Mouse (Mus musculus): ENCODE measurements around the gene Myh11. TPM values are rescaled to one million over a fixed set of nuclear protein-coding genes. Genes with fewer than 3 reads are reported as not detected.

The Myh11 gene
- polyA plus RNA-seq, 1 experiment from 2014 or later, result 0.12 TPM

GRCm38 (mm10) chr16:14296544-14297124 is 5.5 kb upstream of the Myh11 start:
- Histone ChIP-seq H3K9ac (ENCODE audit: low read length) (no peak overlapping the region), H3K4me2 (ENCODE audit: low read depth, low read length, severe bottlenecking) (no peak overlapping the region), H3K27ac (ENCODE audit: low read depth, low read length) (no peak overlapping the region), H3K36me3 (ENCODE audit: control insufficient read depth, insufficient read depth, low read length) (no peaks in the 10 kb centered on the region; the same call in 1 of the 2 replicates), H3K4me3 (ENCODE audit: low read depth, low read length) (no peak overlapping the region), H3K9me3 (ENCODE audit: control insufficient read depth, low read length) (no peaks in the 10 kb centered on the region), H3K27me3 (ENCODE audit: control insufficient read depth, insufficient read depth, low read length) (peaks cover 7% of the 10 kb centered on the region; the same call in 1 of the 2 replicates), H3K4me1 (replicated peaks; ENCODE audit: control insufficient read depth, insufficient read depth, low read length) (no peaks in the 10 kb centered on the region; the same call in 1 of the 2 replicates)
- 92% methylated on average over 2 of the region's 2 CpGs for WGBS
- no peak for ATAC-seq (replicated peaks; ENCODE audit: low FRiP score)
- DNase-seq (ENCODE audit: low spot score), result no peak

GRCm38 (mm10) chr16:14295291-14295690 is 4.1 kb upstream of the Myh11 start:
- ATAC-seq (replicated peaks; ENCODE audit: low FRiP score) (no peak), DNase-seq (ENCODE audit: low spot score) (no peak)
- peaks cover 8% of the 10 kb centered on the region; the same call in 1 of the 2 replicates for H3K27me3 ChIP-seq (ENCODE audit: control insufficient read depth, insufficient read depth, low read length)
- no peak overlapping the region for H3K4me3 ChIP-seq (ENCODE audit: low read depth, low read length)
- no peak overlapping the region for H3K9ac ChIP-seq (ENCODE audit: low read length)
- H3K4me2 ChIP-seq (ENCODE audit: low read depth, low read length, severe bottlenecking), result no peak overlapping the region
- no peaks in the 10 kb centered on the region; the same call in 1 of the 2 replicates for H3K36me3 ChIP-seq (ENCODE audit: control insufficient read depth, insufficient read depth, low read length)
- no peaks in the 10 kb centered on the region; the same call in 1 of the 2 replicates for H3K4me1 ChIP-seq (replicated peaks; ENCODE audit: control insufficient read depth, insufficient read depth, low read length)
- WGBS, result 86% methylated on average over 2 of the region's 2 CpGs
- H3K9me3 ChIP-seq (ENCODE audit: control insufficient read depth, low read length), result no peaks in the 10 kb centered on the region
- H3K27ac ChIP-seq (ENCODE audit: low read depth, low read length), result no peak overlapping the region

GRCm38 (mm10) chr16:14292205-14293199 is 1.3 kb upstream of the Myh11 start:
- ATAC-seq (replicated peaks; ENCODE audit: low FRiP score), result no peak
- H3K9ac ChIP-seq (ENCODE audit: low read length), result no peak overlapping the region

GRCm38 (mm10) chr16:14272374-14272965 is 18.7 kb downstream of the Myh11 start:
- Histone ChIP-seq H3K27ac (ENCODE audit: low read depth, low read length) (no peak overlapping the region), H3K4me1 (replicated peaks; ENCODE audit: control insufficient read depth, insufficient read depth, low read length) (no peaks in the 10 kb centered on the region), H3K4me2 (ENCODE audit: low read depth, low read length, severe bottlenecking) (no peak overlapping the region), H3K4me3 (ENCODE audit: low read depth, low read length) (no peak overlapping the region), H3K9ac (ENCODE audit: low read length) (no peak overlapping the region), H3K36me3 (ENCODE audit: control insufficient read depth, insufficient read depth, low read length) (no peaks in the 10 kb centered on the region), H3K27me3 (ENCODE audit: control insufficient read depth, insufficient read depth, low read length) (no peaks in the 10 kb centered on the region), H3K9me3 (ENCODE audit: control insufficient read depth, low read length) (no peaks in the 10 kb centered on the region)
- 74% methylated on average over 4 of the region's 4 CpGs for WGBS
- no peak for DNase-seq (ENCODE audit: low spot score)
- ATAC-seq (replicated peaks; ENCODE audit: low FRiP score), result no peak

More at GRCm38 (mm10) chr16:14292205-14293199, 1.3 kb upstream of the Myh11 start:
- no peak overlapping the region for H3K27ac ChIP-seq (ENCODE audit: low read depth, low read length)
- H3K4me1 ChIP-seq (replicated peaks; ENCODE audit: control insufficient read depth, insufficient read depth, low read length), result no peaks in the 10 kb centered on the region; the same call in 1 of the 2 replicates
- H3K4me2 ChIP-seq (ENCODE audit: low read depth, low read length, severe bottlenecking), result peak overlapping the region; percentile 38
- no peaks in the 10 kb centered on the region for H3K36me3 ChIP-seq (ENCODE audit: control insufficient read depth, insufficient read depth, low read length)
- no peak for DNase-seq (ENCODE audit: low spot score)
- H3K4me3 ChIP-seq (ENCODE audit: low read depth, low read length), result no peak overlapping the region
- H3K9me3 ChIP-seq (ENCODE audit: control insufficient read depth, low read length), result no peaks in the 10 kb centered on the region
- 13% methylated on average over 31 of the region's 31 CpGs for WGBS
- peaks cover 8% of the 10 kb centered on the region; the same call in 1 of the 2 replicates for H3K27me3 ChIP-seq (ENCODE audit: control insufficient read depth, insufficient read depth, low read length)

- no peaks in the 10 kb centered on the region for H3K36me3 ChIP-seq (ENCODE audit: control insufficient read depth, insufficient read depth, low read length)
- no peak overlapping the region for H3K4me2 ChIP-seq (ENCODE audit: low read depth, low read length, severe bottlenecking)
- H3K4me1 ChIP-seq (replicated peaks; ENCODE audit: control insufficient read depth, insufficient read depth, low read length), result no peaks in the 10 kb centered on the region
- no peaks in the 10 kb centered on the region for H3K9me3 ChIP-seq (ENCODE audit: control insufficient read depth, low read length)
- H3K9ac ChIP-seq (ENCODE audit: low read length), result no peak overlapping the region
- ATAC-seq (replicated peaks; ENCODE audit: low FRiP score), result no peak
- no peak overlapping the region for H3K27ac ChIP-seq (ENCODE audit: low read depth, low read length)
- no peak for DNase-seq (ENCODE audit: low spot score)
- H3K27me3 ChIP-seq (ENCODE audit: control insufficient read depth, insufficient read depth, low read length), result no peaks in the 10 kb centered on the region
- H3K4me3 ChIP-seq (ENCODE audit: low read depth, low read length), result no peak overlapping the region
- 50% methylated on average over 4 of the region's 4 CpGs for WGBS
Observed at GRCm38 (mm10) chr16:14265203-14265920, 25.8 kb downstream of the Myh11 start.

GRCm38 (mm10) chr16:14264504-14264903 is 26.7 kb downstream of the Myh11 start:
- whole genome bisulfite sequencing, result 81% methylated on average over 2 of the region's 2 CpGs
- Histone ChIP-seq H3K4me1 (replicated peaks; ENCODE audit: control insufficient read depth, insufficient read depth, low read length) (no peaks in the 10 kb centered on the region), H3K27me3 (ENCODE audit: control insufficient read depth, insufficient read depth, low read length) (no peaks in the 10 kb centered on the region), H3K4me2 (ENCODE audit: low read depth, low read length, severe bottlenecking) (no peak overlapping the region), H3K27ac (ENCODE audit: low read depth, low read length) (no peak overlapping the region), H3K4me3 (ENCODE audit: low read depth, low read length) (no peak overlapping the region), H3K9ac (ENCODE audit: low read length) (no peak overlapping the region), H3K36me3 (ENCODE audit: control insufficient read depth, insufficient read depth, low read length) (no peaks in the 10 kb centered on the region), H3K9me3 (ENCODE audit: control insufficient read depth, low read length) (no peaks in the 10 kb centered on the region)
- ATAC-seq (replicated peaks; ENCODE audit: low FRiP score), result no peak
- DNase-seq (ENCODE audit: low spot score), result no peak

- no peak overlapping the region for H3K4me2 ChIP-seq (ENCODE audit: low read depth, low read length, severe bottlenecking)
- no peak overlapping the region for H3K9ac ChIP-seq (ENCODE audit: low read length)
- DNase-seq (ENCODE audit: low spot score) (no peak), ATAC-seq (replicated peaks; ENCODE audit: low FRiP score) (no peak)
- H3K27ac ChIP-seq (ENCODE audit: low read depth, low read length), result no peak overlapping the region
- 93% methylated on average over 6 of the region's 6 CpGs for WGBS
- H3K4me1 ChIP-seq (replicated peaks; ENCODE audit: control insufficient read depth, insufficient read depth, low read length), result no peaks in the 10 kb centered on the region
- no peak overlapping the region for H3K4me3 ChIP-seq (ENCODE audit: low read depth, low read length)
- H3K27me3 ChIP-seq (ENCODE audit: control insufficient read depth, insufficient read depth, low read length), result no peaks in the 10 kb centered on the region
- no peaks in the 10 kb centered on the region for H3K36me3 ChIP-seq (ENCODE audit: control insufficient read depth, insufficient read depth, low read length)
- no peaks in the 10 kb centered on the region for H3K9me3 ChIP-seq (ENCODE audit: control insufficient read depth, low read length)
Observed at GRCm38 (mm10) chr16:14263241-14263640, 27.9 kb downstream of the Myh11 start.

GRCm38 (mm10) chr16:14262410-14262809 is 28.8 kb downstream of the Myh11 start:
- no peak for DNase-seq (ENCODE audit: low spot score)
- no peak overlapping the region for H3K27ac ChIP-seq (ENCODE audit: low read depth, low read length)
- H3K4me2 ChIP-seq (ENCODE audit: low read depth, low read length, severe bottlenecking), result no peak overlapping the region
- 79% methylated on average over 1 of the region's 1 CpGs for WGBS
- no peak overlapping the region for H3K4me3 ChIP-seq (ENCODE audit: low read depth, low read length)
- H3K4me1 ChIP-seq (replicated peaks; ENCODE audit: control insufficient read depth, insufficient read depth, low read length), result no peaks in the 10 kb centered on the region
- no peaks in the 10 kb centered on the region for H3K9me3 ChIP-seq (ENCODE audit: control insufficient read depth, low read length)
- no peaks in the 10 kb centered on the region for H3K36me3 ChIP-seq (ENCODE audit: control insufficient read depth, insufficient read depth, low read length)
- no peaks in the 10 kb centered on the region for H3K27me3 ChIP-seq (ENCODE audit: control insufficient read depth, insufficient read depth, low read length)
- no peak for ATAC-seq (replicated peaks; ENCODE audit: low FRiP score)
- no peak overlapping the region for H3K9ac ChIP-seq (ENCODE audit: low read length)
